Comparison of ENCODE assay signal across 8 mouse cellular contexts in genomic region chr16:13366802-13367465, GRCm38 (mm10).
DNase-seq lines count a peak whose midpoint lies in the region; ATAC-seq and TF ChIP-seq lines count a peak whose summit lies in the region.

No protein-coding gene starts in this region.

- ATAC-seq in midbrain, embryonic 16.5 days: peak; percentile 72

- DNase-seq in adrenal gland, postnatal 14 days: peak; percentile 16
- DNase-seq in adrenal gland, postnatal 4 days (ENCODE audit: low spot score in 2 of 2): no peak
- no peak for DNase-seq in testis, postnatal 14 days (ENCODE audit: low spot score)
- peak; percentile 11 to 22 for DNase-seq in kidney, postnatal 4 days
- DNase-seq in thymus, postnatal 4 days: no peak
- DNase-seq in cerebellum, adult 9-11 months: no peak

- peak overlapping the region; percentile 56 for H3K27ac ChIP-seq in testis, adult 2 months (ENCODE audit: control insufficient read depth, insufficient read depth, low read depth, low read length)
- peak overlapping the region; percentile 84 for H3K27ac ChIP-seq in midbrain, embryonic 16.5 days (ENCODE audit: low read length)

- no peaks in the 10 kb centered on the region for H3K27me3 ChIP-seq in testis, adult 2 months (ENCODE audit: control insufficient read depth, insufficient read depth, low read length)
- no peaks in the 10 kb centered on the region for H3K27me3 ChIP-seq in midbrain, embryonic 16.5 days (ENCODE audit: control insufficient read depth, insufficient read depth, low read depth, low read length)

- 9% methylated on average over 4 of the region's 4 CpGs for WGBS in midbrain, embryonic 16.5 days

- TF ChIP-seq POLR2A in testis, adult 2 months (IDR thresholded peaks at IDR 0.05; ENCODE audit: control insufficient read depth, low read depth, low read length): no peak

- H3K9me3 ChIP-seq in midbrain, embryonic 16.5 days (replicated peaks; ENCODE audit: control insufficient read depth, low read length, poor library complexity, severe bottlenecking): no peaks in the 10 kb centered on the region

- no peaks in the 10 kb centered on the region for H3K36me3 ChIP-seq in testis, adult 2 months (ENCODE audit: control insufficient read depth, insufficient read depth, low read length)
- H3K36me3 ChIP-seq in midbrain, embryonic 16.5 days (ENCODE audit: control insufficient read depth, insufficient read depth, low read length): no peaks in the 10 kb centered on the region

- H3K4me1 ChIP-seq in testis, adult 2 months (ENCODE audit: control insufficient read depth, insufficient read depth, low read length): no peaks in the 10 kb centered on the region; the same call in 1 of the 2 replicates
- peaks cover 21% of the 10 kb centered on the region for H3K4me1 ChIP-seq in midbrain, embryonic 16.5 days (ENCODE audit: control insufficient read depth, insufficient read depth, low read length)

- no peak for TF ChIP-seq CTCF in testis, adult 2 months (IDR thresholded peaks at IDR 0.05; ENCODE audit: control insufficient read depth, insufficient read depth, insufficient replicate concordance, low read depth, low read length)

- no peak overlapping the region for H3K4me3 ChIP-seq in testis, adult 2 months (ENCODE audit: control insufficient read depth, low read depth, low read length)
- 0 out of 2 replicates have a peak overlapping the region, but pooled peaks have one; percentile 3 for H3K4me3 ChIP-seq in midbrain, embryonic 16.5 days (ENCODE audit: low read depth, low read length)

- peak overlapping the region; percentile 38 for H3K4me2 ChIP-seq in midbrain, embryonic 16.5 days (ENCODE audit: low read length)

- H3K9ac ChIP-seq in midbrain, embryonic 16.5 days (ENCODE audit: low read depth, low read length): peak overlapping the region; percentile 18

Comparison
In these comparisons a context has a peak if more than half of its experiments do, and no peak if none do; other contexts are left out.
1. DNase-seq: peak in adrenal gland, postnatal 14 days (single experiment) and kidney, postnatal 4 days (2 of 2); none in adrenal gland, postnatal 4 days (0 of 2), testis, postnatal 14 days (single experiment), thymus, postnatal 4 days (single experiment) and cerebellum, adult 9-11 months (single experiment).